Mouse (Mus musculus) telencephalon, adult 2 months (tissue): ENCODE data around the gene Klhdc7a.
A peak's percentile ranks its signal among the peaks of the same experiment; 100 is the strongest.
"Not testable (repeated sequence)": the region's sequence is repeated elsewhere in the genome, so short reads cannot be mapped to it uniquely, and the experiment has no call there.

Experiments used
- DNase-seq: peaks from one replicate; pipeline ENCODE4 v3.0.0-alpha.2; 2011; ENCODE audit warnings: low read depth, low spot score

Klhdc7a gene

DNA sequence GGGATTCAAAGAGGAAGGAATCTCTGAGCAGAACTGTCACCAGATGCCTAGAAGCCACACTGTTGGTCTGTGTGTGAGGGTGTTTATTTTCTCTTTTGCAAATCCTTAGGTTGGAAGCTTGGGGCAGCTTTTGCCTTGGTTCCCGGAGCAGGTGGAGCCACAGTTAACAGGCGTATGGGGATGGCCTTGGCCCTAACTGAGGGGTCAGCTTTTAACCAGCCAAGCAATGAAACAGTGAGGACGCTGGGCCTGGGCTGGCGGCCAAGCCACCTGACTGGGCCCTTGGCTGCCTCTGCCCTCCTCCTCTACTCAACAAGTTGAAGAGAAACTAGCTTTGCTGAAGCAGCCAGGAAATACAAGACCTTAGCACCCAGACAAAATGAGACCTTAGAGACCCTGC, at the start of gene Klhdc7a:
Gene Klhdc7a, minus strand, starts transcription at position 105 of the 400 bp plus-strand sequence.
- DNase-seq, result no peak

DNA sequence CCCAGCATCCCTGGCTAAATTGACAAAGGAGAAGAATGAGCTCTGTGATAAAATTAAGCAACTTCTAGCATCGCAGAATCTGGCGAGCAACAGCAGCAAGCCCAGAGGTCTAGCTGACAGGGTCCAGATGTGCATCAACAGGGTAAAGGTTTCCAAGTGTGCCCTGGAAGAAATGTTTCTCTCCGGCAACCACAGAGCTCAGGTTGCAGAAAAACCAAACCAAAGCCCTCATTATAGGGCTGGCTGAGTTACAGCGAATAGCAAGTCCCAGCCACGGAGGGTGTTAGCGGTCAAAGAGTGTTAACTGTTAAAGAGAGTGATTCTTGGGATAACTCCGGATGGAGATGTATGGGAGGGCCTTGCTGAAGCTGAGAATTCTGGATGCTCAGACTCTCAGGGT, 48.1 kb upstream of the Klhdc7a start:
- DNase-seq, result no peak

DNA sequence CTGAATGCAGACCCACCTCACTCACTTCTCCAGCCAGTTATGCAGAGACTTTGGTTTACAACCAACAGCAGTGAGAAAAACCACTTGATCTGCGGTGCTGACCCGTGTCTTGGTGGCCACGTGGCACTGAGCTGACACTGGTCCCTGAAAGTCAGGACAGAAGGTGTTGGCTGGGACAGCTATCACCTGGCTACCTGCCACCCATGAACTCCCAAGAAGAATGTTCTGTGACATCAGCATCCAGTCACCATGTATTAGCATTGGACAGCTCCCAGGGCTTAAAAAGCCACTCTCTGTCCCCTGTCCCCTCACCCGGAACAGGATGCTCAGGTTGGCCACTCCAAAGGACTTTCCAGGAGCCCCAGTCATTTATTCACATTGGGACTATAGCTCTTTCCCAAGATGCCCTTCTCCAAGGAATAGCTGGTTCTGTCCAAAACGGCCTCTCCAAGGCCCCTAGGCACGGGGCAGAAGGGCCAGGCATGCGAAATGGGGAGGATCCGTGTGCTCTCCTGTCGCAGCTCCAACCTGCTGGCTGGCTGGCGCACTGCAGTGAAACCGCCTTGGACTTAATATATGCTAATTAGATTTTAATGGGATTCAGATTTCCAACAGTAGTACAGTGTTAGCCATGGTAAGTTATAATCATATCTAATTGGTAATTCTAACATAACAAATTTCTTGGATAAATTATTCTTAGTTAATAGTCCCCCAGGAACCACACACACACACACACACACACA, 43.1 kb upstream of the Klhdc7a start:
- no peak for DNase-seq

DNA sequence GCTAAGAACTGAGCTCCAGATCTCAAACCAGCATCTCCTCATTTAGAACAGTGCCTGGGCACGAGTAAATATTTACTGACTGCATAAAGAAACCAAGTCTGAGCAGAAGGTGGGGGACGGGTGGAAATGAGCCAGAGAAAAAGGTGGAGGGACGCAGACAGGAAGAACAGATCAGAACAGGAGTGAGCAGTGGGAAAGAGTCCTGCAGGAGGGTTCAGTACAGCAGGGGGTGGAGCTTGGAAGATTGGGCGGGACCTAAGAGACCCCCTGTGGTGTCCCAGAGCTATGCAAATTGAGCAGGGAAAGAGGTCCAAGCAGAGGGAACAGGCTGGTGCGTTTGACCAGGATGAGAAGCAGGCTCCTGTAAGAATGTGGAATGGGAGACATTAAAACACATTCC, 37.1 kb upstream of the Klhdc7a start:
- DNase-seq, result no peak

DNA sequence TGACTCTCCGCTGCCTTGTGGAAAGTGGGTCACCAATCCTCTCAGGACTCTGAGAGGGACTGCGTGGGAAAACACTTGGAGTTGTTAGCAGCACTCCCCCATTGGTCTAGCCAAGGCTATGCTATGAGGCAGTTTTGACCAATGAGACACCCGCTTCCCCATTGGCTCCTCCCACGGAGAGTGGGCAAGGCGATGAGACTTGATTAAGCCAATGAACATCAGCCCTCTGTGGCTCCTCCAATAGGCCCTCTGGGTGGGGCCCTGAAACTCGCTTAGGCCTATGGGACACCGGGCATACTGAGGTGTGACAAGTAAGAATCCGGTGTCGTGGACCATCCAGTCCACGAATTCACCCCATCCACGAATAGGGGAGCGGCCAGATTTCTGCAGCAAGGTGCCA, 36.3 kb upstream of the Klhdc7a start:
- peak; percentile 83 for DNase-seq

DNA sequence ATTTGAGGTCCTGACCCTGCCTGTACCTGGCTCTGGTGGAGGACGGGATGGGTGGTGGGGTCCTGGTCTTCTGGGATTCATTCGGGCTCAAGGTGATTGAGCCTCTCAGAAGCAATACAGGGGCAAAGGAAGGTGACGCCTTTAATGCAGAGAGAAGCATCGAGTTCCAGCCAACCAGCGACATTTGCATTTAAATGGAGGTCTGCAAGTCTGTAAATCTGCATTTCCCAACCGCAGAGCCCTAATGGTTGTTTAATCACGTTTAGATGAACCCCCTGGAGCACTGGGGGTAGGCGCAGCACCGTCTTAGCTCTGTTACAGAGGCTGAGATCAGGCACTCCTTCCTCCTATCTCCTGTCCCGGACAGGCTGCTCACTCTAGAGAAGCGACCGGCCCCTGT, 34.2 kb upstream of the Klhdc7a start:
- DNase-seq, result no peak

DNA sequence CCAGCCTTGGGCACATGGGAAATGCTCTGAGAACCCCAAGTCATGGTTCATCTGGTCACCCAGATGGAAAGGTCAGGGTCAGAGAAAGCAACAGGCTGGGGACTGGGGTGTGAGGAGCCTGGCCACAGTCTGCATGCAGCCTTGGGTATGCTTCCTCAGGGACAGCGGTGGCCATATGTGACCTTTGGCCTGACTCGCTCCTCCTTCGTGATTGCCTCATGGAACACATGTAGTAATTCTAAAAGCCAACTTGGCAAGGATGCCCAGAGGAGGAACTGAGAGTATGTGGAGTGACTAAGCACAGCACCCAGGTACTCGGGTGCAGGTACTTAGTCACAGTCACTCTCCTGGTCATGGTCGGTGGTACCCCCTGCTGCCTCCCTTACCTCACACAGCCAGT, 33.1 kb upstream of the Klhdc7a start:
- DNase-seq, result no peak

DNA sequence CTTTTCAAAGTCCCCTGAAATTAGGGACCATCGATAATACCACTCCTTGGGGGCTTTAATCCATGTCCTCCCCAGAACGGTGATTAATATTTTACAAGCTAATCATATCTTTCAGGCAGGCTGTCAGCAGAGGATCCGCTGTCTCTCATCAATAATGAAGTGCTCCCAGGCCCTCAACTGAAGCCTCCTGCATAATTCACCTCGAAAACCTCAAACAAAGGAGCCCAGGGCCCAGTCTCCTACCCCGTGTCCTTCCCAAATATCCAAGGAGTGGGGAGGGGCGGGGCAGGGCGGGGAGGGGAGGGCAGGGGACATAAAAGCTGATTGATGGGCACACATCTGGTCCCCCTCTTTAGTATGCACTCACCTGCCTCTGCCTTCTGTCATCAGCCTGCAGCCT, 31.2 kb upstream of the Klhdc7a start:
- no peak for DNase-seq

DNA sequence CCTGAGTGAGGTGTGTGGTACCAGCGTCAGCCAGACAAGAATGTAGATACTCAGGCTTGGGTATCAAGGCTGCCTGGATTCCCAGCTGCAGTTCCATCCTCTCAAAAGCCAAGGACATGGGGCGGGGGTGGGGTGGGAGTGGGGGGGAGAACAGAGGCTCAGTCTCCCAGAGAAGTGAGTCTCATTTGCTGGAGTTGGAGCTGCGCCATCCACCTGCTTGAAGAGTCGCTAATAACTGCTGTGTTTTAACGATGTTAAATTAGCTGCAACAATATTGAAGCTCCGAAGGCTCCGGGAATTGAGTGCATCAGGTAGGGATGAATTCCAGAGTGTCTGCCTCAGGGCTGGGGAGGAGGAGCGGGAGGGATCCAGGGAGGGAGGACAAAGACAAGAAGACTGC, 27.8 kb upstream of the Klhdc7a start:
- DNase-seq, result no peak

DNA sequence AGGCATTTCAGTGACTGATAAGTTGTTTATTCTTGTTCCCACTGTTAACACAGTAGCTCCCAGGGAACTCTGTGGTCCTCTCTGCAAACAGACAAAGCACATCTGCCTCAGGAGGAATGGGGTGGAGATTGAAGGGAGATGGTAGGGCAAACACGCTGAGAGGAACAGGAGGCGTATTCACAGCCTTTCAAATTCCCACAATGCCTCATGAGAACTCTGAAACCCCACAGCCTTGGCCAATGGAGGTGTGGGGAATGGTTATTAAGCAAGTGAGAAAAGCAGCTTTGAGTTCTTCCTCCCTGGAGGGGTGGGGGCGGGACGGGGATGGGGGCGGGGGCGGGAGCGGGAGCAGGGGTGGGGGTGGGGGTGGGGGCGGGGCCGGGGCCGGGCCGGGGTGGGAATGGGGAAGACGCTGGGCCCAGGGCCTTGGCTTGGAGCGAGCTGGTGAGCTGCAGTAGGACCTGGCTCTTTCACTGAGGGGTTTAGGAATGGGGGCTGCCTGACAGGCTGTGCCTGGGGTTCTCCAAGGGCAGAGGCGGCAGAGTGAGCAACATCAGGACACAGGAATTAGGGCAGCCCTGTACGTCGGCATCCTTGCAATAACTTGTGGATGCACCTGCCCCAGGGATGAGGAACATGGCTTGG, 25.4 kb upstream of the Klhdc7a start:
- DNase-seq, result no peak

DNA sequence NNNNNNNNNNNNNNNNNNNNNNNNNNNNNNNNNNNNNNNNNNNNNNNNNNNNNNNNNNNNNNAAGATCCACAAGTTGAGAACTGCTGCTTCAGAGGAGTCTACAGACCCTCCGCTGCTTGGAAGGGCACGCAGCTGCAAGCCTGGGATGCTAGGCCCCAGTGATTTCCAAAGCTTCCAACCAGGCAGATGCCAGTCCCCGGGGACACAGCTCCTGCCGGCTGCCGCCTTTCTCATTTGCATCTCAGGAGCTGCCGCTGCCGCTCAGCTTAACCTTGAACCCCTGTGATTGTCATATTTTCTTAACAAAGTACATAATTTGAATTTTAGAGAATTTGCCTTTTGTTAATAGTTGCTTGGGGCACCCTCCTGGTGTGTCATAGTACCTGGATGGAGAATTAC, 19.1 kb upstream of the Klhdc7a start:
- no peak for DNase-seq

DNA sequence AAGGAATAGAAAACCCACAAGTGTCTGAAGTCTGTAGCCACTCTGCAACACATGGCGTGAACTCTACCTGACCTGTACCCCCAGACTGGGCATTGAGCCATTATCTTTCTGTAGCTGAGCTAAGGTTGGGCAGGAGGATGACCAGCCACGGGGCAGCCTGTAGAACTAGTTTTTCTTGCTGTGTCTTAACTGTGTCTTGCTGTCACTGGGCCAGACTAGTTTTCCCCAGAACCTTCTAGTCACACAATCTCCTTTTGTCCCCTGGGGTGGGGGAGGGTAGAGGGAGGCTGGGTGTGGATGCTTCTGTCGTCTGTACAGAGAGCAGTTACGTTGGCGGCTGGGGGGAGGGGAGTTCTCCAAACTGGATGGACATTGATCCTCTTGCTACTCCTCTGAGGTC, 10.9 kb upstream of the Klhdc7a start:
- DNase-seq, result no peak

DNA sequence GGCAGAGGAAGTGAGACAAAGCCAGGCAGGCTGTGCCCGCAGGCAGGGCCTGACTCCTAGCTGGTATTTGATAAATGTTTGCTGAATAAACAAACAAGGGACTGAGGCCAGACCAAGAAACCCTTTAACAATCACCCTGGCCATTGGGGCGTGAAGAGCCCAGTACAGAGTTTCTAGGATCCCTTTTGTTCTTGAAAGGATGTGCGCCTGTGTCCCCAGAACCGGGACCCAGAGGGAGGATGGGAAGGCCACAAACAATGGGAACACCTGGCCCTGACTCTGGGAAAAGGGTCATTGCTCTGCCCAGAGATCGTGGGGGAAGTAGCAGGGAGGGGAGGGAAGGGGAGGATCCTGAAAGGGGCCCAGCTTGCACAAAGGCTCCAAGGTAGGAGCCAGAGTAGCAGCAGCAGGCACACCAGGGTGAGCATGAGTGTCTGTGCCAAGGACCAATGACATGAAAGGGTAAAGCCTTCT, 9.5 kb upstream of the Klhdc7a start:
- no peak for DNase-seq

DNA sequence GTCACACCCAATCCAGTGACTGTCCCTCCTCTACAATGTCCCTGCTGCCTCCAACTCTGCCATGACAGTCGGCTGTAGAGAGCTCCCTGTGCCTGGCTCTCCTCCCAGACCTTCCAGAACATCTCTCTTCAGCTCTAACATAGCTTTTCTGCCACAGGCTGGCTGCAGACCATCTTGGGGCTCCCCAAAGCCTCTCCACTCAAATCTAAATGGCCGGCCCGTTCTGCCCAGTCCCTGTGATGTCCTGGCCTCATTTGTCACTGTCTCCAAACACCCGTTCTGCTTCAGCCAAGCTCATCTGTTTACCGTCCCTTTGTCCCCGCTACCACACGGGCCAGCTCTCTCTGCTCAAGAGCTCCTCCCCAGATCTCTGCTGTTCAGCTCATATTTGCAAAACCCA, 6.7 kb upstream of the Klhdc7a start:
- no peak for DNase-seq

DNA sequence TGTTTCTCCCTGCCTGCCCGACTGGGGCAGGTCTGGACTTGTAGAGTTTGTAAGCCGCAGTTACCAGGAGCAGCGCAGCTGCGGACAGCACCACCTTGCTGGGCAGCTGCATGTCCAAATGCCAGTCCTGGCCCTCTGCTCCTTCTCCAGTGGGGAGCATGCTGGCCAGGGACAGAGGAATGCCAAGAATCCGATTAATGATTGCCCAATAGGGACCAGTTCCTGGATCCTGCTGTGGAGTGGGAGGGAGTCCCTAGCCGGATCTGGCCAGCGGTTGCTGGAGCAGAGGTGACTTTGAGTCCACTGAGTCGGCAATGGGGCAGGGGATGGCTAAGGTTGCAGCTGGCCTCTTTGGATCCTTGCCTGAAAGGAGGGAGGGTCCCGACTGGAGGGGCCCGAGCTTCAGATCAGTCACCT, 343 bp downstream of the Klhdc7a start:
- DNase-seq, result no peak

DNA sequence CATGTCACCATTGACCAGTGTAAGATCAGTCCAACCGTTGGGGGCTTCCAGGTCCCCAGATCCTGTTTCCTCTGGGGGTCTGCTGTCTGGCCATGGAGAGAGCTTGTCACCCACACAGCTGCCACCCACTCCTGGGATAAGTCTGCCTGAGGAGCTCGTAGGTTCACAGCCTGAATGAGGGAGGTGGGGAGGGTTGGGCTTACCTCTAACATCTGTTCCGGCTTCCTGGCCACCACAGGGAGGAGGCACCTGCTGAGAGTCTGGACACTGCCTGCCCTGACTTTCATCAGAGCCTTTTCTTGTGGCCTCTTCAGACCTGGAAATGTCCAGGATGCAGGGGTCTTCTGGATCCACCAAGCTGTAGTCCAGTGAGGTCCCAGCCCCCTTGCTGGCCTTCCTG, 845 bp downstream of the Klhdc7a start:
- DNase-seq, result no peak

DNA sequence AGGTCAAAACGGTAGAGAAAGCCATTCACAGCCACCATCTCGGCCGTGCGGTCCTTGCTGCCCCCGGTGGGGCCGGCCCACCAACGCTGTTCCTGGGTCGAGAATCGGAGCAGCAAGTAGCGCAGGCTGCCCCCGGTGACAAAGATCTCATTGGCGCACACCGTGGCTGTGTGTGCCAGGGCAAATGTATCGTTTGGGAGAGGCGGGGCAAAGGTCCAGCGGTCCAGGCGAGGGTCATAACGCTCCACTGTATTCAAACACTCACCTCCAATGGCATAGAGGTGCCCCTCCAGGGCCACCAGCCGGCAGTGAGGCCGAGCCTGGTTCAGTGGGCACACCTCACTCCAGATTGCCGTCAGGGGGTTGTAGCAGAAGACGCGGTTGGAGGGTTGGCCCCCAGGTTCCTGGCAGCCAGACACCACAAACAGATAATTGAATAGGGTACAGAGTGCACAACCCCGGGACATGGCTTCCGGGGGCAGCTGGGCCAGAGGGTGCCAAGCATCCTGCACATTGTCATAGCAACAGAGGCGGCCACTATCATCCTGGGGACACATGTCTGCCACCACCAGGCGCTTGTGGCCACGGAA, 2.1 kb downstream of the Klhdc7a start:
- DNase-seq, result no peak

DNA sequence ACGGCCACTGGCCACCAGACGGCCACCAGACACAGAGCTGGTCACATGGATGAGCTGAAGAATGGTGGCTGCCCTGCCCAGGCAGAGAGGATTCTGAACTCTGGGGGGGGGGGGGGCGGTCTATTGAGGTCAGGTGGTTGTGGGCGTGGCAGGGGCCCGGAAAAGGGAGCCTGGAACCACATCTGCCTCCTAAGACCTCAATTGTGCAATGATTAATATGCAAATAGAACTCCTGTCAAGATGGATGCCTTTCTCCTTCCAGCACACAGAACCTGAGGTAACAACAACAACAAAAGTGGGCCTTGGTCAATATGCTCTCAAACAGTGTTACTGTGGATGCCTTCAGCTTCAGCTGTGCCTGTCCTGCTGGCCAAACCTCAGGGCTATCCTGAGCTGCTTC, 3.4 kb downstream of the Klhdc7a start:
- DNase-seq, result no peak

DNA sequence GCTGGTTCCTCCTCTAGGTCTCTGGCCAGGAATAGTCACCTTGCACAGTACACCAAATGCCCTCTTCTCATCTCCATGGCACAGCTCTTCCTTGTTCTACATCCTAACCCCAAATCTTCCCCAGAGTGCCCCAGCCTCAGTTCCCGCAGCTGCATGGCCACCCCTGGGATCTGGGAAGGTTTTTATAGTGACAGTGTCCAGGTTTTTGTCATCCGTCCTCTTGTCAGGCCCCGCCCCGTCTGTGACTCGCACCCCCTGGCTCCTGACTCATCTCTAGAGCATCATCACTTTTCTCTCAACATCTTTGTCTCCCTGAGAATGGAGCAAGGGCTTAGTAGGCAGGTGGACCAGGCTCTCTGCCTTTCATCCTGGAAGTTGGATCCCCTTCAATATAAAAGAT, 3.9 kb downstream of the Klhdc7a start:
- DNase-seq, result no peak

DNA sequence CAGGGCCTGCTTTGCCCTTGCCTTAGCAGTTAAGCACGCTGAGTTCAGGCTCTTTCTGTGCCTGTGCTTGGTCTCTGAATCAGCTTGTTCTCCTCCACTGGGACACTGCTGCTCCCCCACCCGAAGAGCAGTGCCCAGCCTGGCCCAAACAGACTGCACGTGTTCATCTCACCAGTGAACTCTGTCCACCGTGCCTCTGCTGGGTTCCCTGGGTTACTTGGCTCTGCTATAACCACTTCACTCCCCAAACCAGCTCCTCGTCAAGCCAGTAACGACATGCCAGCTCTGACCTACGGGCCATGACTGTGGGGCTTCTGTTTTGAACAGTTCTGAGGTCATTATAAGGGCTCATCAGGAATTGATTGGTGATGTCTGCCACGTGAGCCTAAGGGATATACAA, 4.8 kb downstream of the Klhdc7a start:
- DNase-seq, result no peak

DNA sequence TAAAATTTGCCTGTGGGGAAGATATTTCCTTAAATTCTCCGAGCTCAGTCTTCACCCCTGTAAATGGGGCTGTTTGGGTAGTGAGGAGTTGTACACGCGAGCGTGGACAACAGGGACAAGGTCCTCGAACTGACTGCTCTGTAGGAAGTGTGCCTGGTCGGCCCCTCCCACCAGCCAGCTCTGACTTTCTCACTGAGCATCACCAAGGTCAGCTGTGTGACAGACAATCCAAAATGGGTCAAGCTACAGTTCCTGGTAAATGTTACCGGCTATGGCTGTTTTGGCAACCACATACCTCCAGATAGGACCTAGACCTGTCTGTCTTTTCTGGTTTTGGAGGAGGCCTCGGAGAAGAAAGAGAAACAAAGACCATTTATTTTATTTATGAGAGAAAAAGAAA, 6.0 kb downstream of the Klhdc7a start:
- DNase-seq, result no peak

DNA sequence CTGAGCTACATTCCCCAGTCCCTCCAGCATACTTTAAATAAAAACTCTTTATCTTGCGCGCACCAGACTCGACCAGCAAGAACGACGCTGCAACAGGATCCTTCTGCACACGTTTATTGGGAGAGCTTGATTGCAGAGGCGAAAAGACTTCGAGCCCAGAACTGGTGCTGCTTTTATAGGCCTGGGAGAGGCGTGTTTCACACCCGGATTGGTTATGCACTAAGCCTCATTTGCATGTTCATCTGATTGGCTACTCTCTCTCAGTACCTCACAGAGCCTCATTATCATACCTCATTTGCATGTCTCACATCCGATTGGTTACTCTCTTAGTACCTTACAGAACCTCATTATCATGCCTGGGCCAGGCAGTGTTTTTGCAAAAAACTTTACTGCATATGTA, 6.5 kb downstream of the Klhdc7a start:
- DNase-seq, result not testable (repeated sequence)

DNA sequence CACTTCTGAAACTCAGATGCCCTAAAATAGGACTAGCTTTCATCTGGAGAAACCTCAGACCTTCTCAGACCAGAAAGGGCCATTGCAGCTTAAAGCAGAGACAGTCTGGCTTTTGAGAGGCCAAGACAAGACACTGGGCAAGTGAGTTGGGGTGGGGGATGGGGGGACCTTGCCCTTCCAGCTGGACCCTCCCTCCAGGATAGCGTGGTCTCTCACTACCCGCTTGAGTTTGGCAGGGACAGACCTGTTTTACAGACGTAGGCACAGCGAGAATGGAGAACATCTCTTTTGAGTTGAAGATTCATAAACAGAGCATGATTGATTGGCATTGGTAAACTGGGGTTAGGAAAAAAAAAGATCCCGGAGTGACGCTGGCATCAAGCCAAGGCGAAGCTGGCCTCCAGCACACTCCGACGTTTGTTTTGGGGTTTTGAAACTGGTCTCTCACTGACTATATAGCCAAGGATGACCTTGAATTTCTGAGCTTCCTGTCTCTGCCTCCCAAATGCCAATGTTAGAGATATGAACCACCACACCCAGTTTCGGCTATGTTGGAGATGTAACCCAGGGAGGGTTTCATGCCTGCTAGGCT, 7.0 kb downstream of the Klhdc7a start:
- no peak for DNase-seq
